Mouse (Mus musculus) heart, embryonic 13.5 days (tissue): ENCODE data around the gene Prkab1. TPM values are rescaled to one million over a fixed set of nuclear protein-coding genes. Genes with fewer than 3 reads are reported as not detected.

ENCODE experiments used
- ATAC-seq: fragments of 200-750 bp; cut with Nextera tagmentation; 2 replicates; pipeline ENCODE4 v1.8.0; 2017; ENCODE audit warnings: moderate TSS enrichment; ENCODE audit not compliant: insufficient number of reproducible peaks, low FRiP score, low TSS enrichment; ENCODE audit errors: extremely low read depth
- H3K27ac ChIP-seq: fragments of 300-500 bp; sonication (generic); replicated peaks from 2 replicates; pipeline ENCODE4 v1.5.1; 2015; ENCODE audit warnings: moderate library complexity, mild to moderate bottlenecking, inconsistent platforms
- H3K27me3 ChIP-seq: fragments of 300-500 bp; sonication (generic); replicated peaks from 2 replicates; pipeline ENCODE4 v1.6.1; 2015; ENCODE audit warnings: mild to moderate bottlenecking, inconsistent platforms
- H3K36me3 ChIP-seq: fragments of 300-500 bp; sonication (generic); 2 replicates; pipeline ENCODE4 v1.6.1; 2015; ENCODE audit warnings: mild to moderate bottlenecking, inconsistent platforms
- H3K4me1 ChIP-seq: fragments of 300-500 bp; sonication (generic); 2 replicates; pipeline ENCODE4 v1.6.1; 2015; ENCODE audit warnings: inconsistent platforms
- H3K4me2 ChIP-seq: fragments of 300-500 bp; sonication (generic); 2 replicates; pipeline ENCODE4 v1.6.1; 2015; ENCODE audit warnings: inconsistent platforms, mild to moderate bottlenecking, moderate library complexity
- H3K4me3 ChIP-seq: fragments of 300-500 bp; sonication (generic); 2 replicates; pipeline ENCODE4 v1.5.1; 2015; ENCODE audit warnings: moderate library complexity, mild to moderate bottlenecking, inconsistent platforms
- H3K9ac ChIP-seq: fragments of 300-500 bp; sonication (generic); 2 replicates; pipeline ENCODE4 v1.6.1; 2015; ENCODE audit warnings: inconsistent platforms, mild to moderate bottlenecking, moderate library complexity
- H3K9me3 ChIP-seq: fragments of 300-500 bp; sonication (generic); 2 replicates; pipeline ENCODE4 v1.6.1; 2016; ENCODE audit warnings: inconsistent platforms
- WGBS: fragments of 180-500 bp; shearing (Covaris S2); methylation state at CpG from one replicate; pipeline ENCODE4 v1.1.7; 2015; ENCODE audit warnings: mixed read lengths; 5-methylcytosine and 5-hydroxymethylcytosine counted together
- polyA plus RNA-seq: library from polyadenylated mRNA; unstranded; fragments of >200 nt; fragmentation: Nextera tagmentation; extraction: Ambion mirVana; gene quantifications from 2 replicates; pipeline ENCODE4 v1.2.1, GENCODE M21; 2015

The Prkab1 gene
- polyA plus RNA-seq, 1 experiment from 2014 or later: 43.9 TPM

GRCm38 (mm10) chr5:116018784-116019183 lies 5.5 kb downstream of the Prkab1 start:
- H3K27me3 ChIP-seq: no peaks in the 10 kb centered on the region
- H3K9me3 ChIP-seq: no peaks in the 10 kb centered on the region
- H3K27ac ChIP-seq: peak overlapping the region; percentile 84
- H3K4me3 ChIP-seq: peak overlapping the region; percentile 27
- peaks cover 88% of the 10 kb centered on the region for H3K36me3 ChIP-seq
- H3K4me2 ChIP-seq: peak overlapping the region; percentile 96; the same call in 1 of the 2 replicates
- peaks cover 48% of the 10 kb centered on the region for H3K4me1 ChIP-seq
- 49% methylated on average over 6 of the region's 6 CpGs for WGBS
- peak overlapping the region; percentile 45 for H3K9ac ChIP-seq
- ATAC-seq: no peak

GRCm38 (mm10) chr5:116018196-116018595 lies 6.1 kb downstream of the Prkab1 start:
- no peak for ATAC-seq
- H3K27ac ChIP-seq: peak overlapping the region; percentile 84
- WGBS: 82% methylated on average over 9 of the region's 9 CpGs

GRCm38 (mm10) chr5:116017391-116017790 lies 6.9 kb downstream of the Prkab1 start:
- ATAC-seq: no peak
- no peak overlapping the region for H3K4me3 ChIP-seq
- no peak overlapping the region for H3K27ac ChIP-seq
- H3K4me1 ChIP-seq: peaks cover 34% of the 10 kb centered on the region
- H3K9ac ChIP-seq: no peak overlapping the region
- H3K36me3 ChIP-seq: peaks cover 97% of the 10 kb centered on the region
- H3K9me3 ChIP-seq: no peaks in the 10 kb centered on the region
- no peaks in the 10 kb centered on the region for H3K27me3 ChIP-seq
- WGBS: 87% methylated on average over 8 of the region's 8 CpGs
- no peak overlapping the region for H3K4me2 ChIP-seq

More at GRCm38 (mm10) chr5:116018196-116018595, 6.1 kb downstream of the Prkab1 start:
- Histone ChIP-seq H3K27me3 (no peaks in the 10 kb centered on the region), H3K4me3 (no peak overlapping the region), H3K9ac (peak overlapping the region; percentile 6; the same call in 1 of the 2 replicates), H3K4me2 (peak overlapping the region; percentile 96; the same call in 1 of the 2 replicates), H3K36me3 (peaks cover 94% of the 10 kb centered on the region), H3K4me1 (peaks cover 42% of the 10 kb centered on the region), H3K9me3 (no peaks in the 10 kb centered on the region)

GRCm38 (mm10) chr5:116016542-116016941 lies 7.8 kb downstream of the Prkab1 start:
- H3K4me3 ChIP-seq: no peak overlapping the region
- H3K4me1 ChIP-seq: peaks cover 26% of the 10 kb centered on the region
- no peak overlapping the region for H3K27ac ChIP-seq
- no peak for ATAC-seq
- no peaks in the 10 kb centered on the region for H3K9me3 ChIP-seq
- peaks cover 89% of the 10 kb centered on the region for H3K36me3 ChIP-seq
- no peaks in the 10 kb centered on the region for H3K27me3 ChIP-seq
- H3K4me2 ChIP-seq: no peak overlapping the region
- 94% methylated on average over 5 of the region's 5 CpGs for WGBS
- H3K9ac ChIP-seq: no peak overlapping the region

- H3K27me3 ChIP-seq: no peaks in the 10 kb centered on the region
- no peak for ATAC-seq
- H3K4me2 ChIP-seq: no peak overlapping the region
- no peaks in the 10 kb centered on the region for H3K9me3 ChIP-seq
- 92% methylated on average over 11 of the region's 11 CpGs for WGBS
- no peak overlapping the region for H3K27ac ChIP-seq
- H3K4me3 ChIP-seq: no peak overlapping the region
- no peak overlapping the region for H3K9ac ChIP-seq
- H3K4me1 ChIP-seq: peaks cover 12% of the 10 kb centered on the region
- H3K36me3 ChIP-seq: peaks cover 66% of the 10 kb centered on the region
Measured at GRCm38 (mm10) chr5:116014237-116014636, 10.1 kb downstream of the Prkab1 start.

GRCm38 (mm10) chr5:116013821-116014220 lies 10.5 kb downstream of the Prkab1 start:
- WGBS: 76% methylated on average over 8 of the region's 8 CpGs
- no peak overlapping the region for H3K4me3 ChIP-seq
- H3K27ac ChIP-seq: no peak overlapping the region
- peaks cover 8% of the 10 kb centered on the region for H3K4me1 ChIP-seq
- H3K27me3 ChIP-seq: no peaks in the 10 kb centered on the region
- H3K9ac ChIP-seq: no peak overlapping the region
- no peaks in the 10 kb centered on the region for H3K9me3 ChIP-seq
- H3K36me3 ChIP-seq: peaks cover 62% of the 10 kb centered on the region
- H3K4me2 ChIP-seq: no peak overlapping the region
- no peak for ATAC-seq

GRCm38 (mm10) chr5:116012503-116012902 lies 11.8 kb downstream of the Prkab1 start:
- Histone ChIP-seq H3K4me1 (no peaks in the 10 kb centered on the region), H3K4me3 (no peak overlapping the region), H3K4me2 (no peak overlapping the region), H3K27ac (no peak overlapping the region), H3K9me3 (no peaks in the 10 kb centered on the region), H3K36me3 (peaks cover 52% of the 10 kb centered on the region), H3K27me3 (no peaks in the 10 kb centered on the region), H3K9ac (no peak overlapping the region)
- no peak for ATAC-seq
- WGBS: 88% methylated on average over 7 of the region's 7 CpGs

GRCm38 (mm10) chr5:116011700-116012099 lies 12.6 kb downstream of the Prkab1 start:
- no peak overlapping the region for H3K27ac ChIP-seq
- H3K27me3 ChIP-seq: no peaks in the 10 kb centered on the region
- H3K36me3 ChIP-seq: peaks cover 47% of the 10 kb centered on the region
- no peak overlapping the region for H3K4me3 ChIP-seq
- no peaks in the 10 kb centered on the region for H3K9me3 ChIP-seq
- H3K4me2 ChIP-seq: no peak overlapping the region
- no peaks in the 10 kb centered on the region for H3K4me1 ChIP-seq
- ATAC-seq: no peak
- WGBS: 90% methylated on average over 7 of the region's 7 CpGs
- H3K9ac ChIP-seq: no peak overlapping the region

- H3K27ac ChIP-seq: no peak overlapping the region
- no peaks in the 10 kb centered on the region for H3K4me1 ChIP-seq
- no peak overlapping the region for H3K4me3 ChIP-seq
- H3K36me3 ChIP-seq: peaks cover 37% of the 10 kb centered on the region
- H3K9me3 ChIP-seq: no peaks in the 10 kb centered on the region
- no peak overlapping the region for H3K4me2 ChIP-seq
- H3K9ac ChIP-seq: no peak overlapping the region
- H3K27me3 ChIP-seq: no peaks in the 10 kb centered on the region
- 71% methylated on average over 2 of the region's 2 CpGs for WGBS
- ATAC-seq: no peak
Measured at GRCm38 (mm10) chr5:116009884-116010627, 14.3 kb downstream of the Prkab1 start.

GRCm38 (mm10) chr5:116009091-116009851 lies 15.0 kb downstream of the Prkab1 start:
- Histone ChIP-seq H3K4me2 (no peak overlapping the region), H3K9me3 (no peaks in the 10 kb centered on the region), H3K4me1 (no peaks in the 10 kb centered on the region), H3K4me3 (no peak overlapping the region), H3K9ac (no peak overlapping the region), H3K27me3 (no peaks in the 10 kb centered on the region), H3K36me3 (peaks cover 30% of the 10 kb centered on the region), H3K27ac (no peak overlapping the region)
- WGBS: 83% methylated on average over 15 of the region's 15 CpGs
- no peak for ATAC-seq

GRCm38 (mm10) chr5:116007723-116008122 lies 16.6 kb downstream of the Prkab1 start:
- H3K9me3 ChIP-seq: no peaks in the 10 kb centered on the region
- no peak overlapping the region for H3K9ac ChIP-seq

More at GRCm38 (mm10) chr5:116007723-116008122, 16.6 kb downstream of the Prkab1 start:
- Histone ChIP-seq H3K4me3 (no peak overlapping the region), H3K27me3 (no peaks in the 10 kb centered on the region), H3K27ac (no peak overlapping the region), H3K4me2 (no peak overlapping the region), H3K36me3 (peaks cover 14% of the 10 kb centered on the region), H3K4me1 (no peaks in the 10 kb centered on the region)
- no peak for ATAC-seq
- 76% methylated on average over 13 of the region's 13 CpGs for WGBS
